Comparison of ENCODE assay signal across 32 mouse cellular contexts in genomic region chr12:90268111-90268510, GRCm38 (mm10).
"Had no signal": no experiment of that assay in that cellular context is flagged by ENCODE, and none has a peak within 500 bp of the region (broad histone marks: within the 10 kb centered on the region; RNA-seq: fewer than 3 reads in every experiment).

No protein-coding gene starts in this region.

- H3K36me3 ChIP-seq: limb, embryonic 10.5 days; limb, embryonic 12.5 days; limb, embryonic 13.5 days; limb, embryonic 15.5 days; liver, embryonic 12.5 days; liver, embryonic 13.5 days; liver, embryonic 15.5 days; lung, embryonic 15.5 days; midbrain, embryonic 10.5 days; midbrain, embryonic 12.5 days; midbrain, embryonic 13.5 days; midbrain, embryonic 15.5 days; neural tube, embryonic 12.5 days had no signal

- H3K9ac ChIP-seq: limb, embryonic 12.5 days; limb, embryonic 13.5 days; limb, embryonic 15.5 days; liver, embryonic 12.5 days; liver, embryonic 13.5 days; liver, embryonic 14.5 days; liver, embryonic 15.5 days; liver, postnatal 0 days; lung, embryonic 14.5 days; lung, embryonic 15.5 days; midbrain, embryonic 12.5 days; midbrain, embryonic 13.5 days; midbrain, embryonic 15.5 days; neural tube, embryonic 12.5 days had no signal

- DNase-seq: left cerebral cortex, postnatal 4 days; liver; liver, embryonic 13.5 days; liver, postnatal 0 days; lung, adult 18-20 months; lung, adult 2 months; lung, embryonic 14.5 days; lung, postnatal 10 days; lung, postnatal 14 days; lung, postnatal 36 days; lung, postnatal 4 days; midbrain, embryonic 14.5 days had no signal

- H3K27ac ChIP-seq: limb, embryonic 10.5 days; limb, embryonic 12.5 days; limb, embryonic 13.5 days; limb, embryonic 15.5 days; liver, embryonic 12.5 days; liver, embryonic 13.5 days; liver, embryonic 14.5 days; liver, embryonic 15.5 days; lung, embryonic 15.5 days; macrophage; midbrain, embryonic 10.5 days; midbrain, embryonic 12.5 days; midbrain, embryonic 13.5 days; midbrain, embryonic 15.5 days; neural tube, embryonic 12.5 days had no signal

- H3K9me3 ChIP-seq: limb, embryonic 10.5 days; limb, embryonic 12.5 days; limb, embryonic 13.5 days; limb, embryonic 15.5 days; liver, embryonic 12.5 days; liver, embryonic 13.5 days; liver, embryonic 15.5 days; lung, embryonic 15.5 days; megakaryocyte, embryonic 14.5 days; midbrain, embryonic 10.5 days; midbrain, embryonic 12.5 days; midbrain, embryonic 13.5 days; midbrain, embryonic 15.5 days; neural tube, embryonic 12.5 days had no signal

- H3K27me3 ChIP-seq: limb, embryonic 12.5 days; limb, embryonic 13.5 days; limb, embryonic 15.5 days; liver, embryonic 12.5 days; liver, embryonic 13.5 days; liver, embryonic 15.5 days; lung, embryonic 15.5 days; megakaryocyte, embryonic 14.5 days; midbrain, embryonic 12.5 days; midbrain, embryonic 13.5 days; midbrain, embryonic 15.5 days; neural tube, embryonic 12.5 days had no signal

- H3K4me2 ChIP-seq: limb, embryonic 12.5 days; limb, embryonic 13.5 days; limb, embryonic 15.5 days; liver, embryonic 11.5 days; liver, embryonic 12.5 days; liver, embryonic 13.5 days; liver, embryonic 15.5 days; lung, embryonic 14.5 days; lung, embryonic 15.5 days; midbrain, embryonic 11.5 days; midbrain, embryonic 12.5 days; midbrain, embryonic 13.5 days; midbrain, embryonic 15.5 days; neural tube, embryonic 12.5 days had no signal

- H3K4me1 ChIP-seq: limb, embryonic 12.5 days; limb, embryonic 13.5 days; limb, embryonic 15.5 days; liver, embryonic 12.5 days; liver, embryonic 13.5 days; liver, embryonic 15.5 days; lung, embryonic 15.5 days; megakaryocyte, embryonic 14.5 days; midbrain, embryonic 10.5 days; midbrain, embryonic 12.5 days; midbrain, embryonic 13.5 days; midbrain, embryonic 15.5 days; neural tube, embryonic 12.5 days had no signal

- H3K4me3 ChIP-seq: limb, embryonic 10.5 days; limb, embryonic 12.5 days; limb, embryonic 13.5 days; limb, embryonic 15.5 days; liver, embryonic 12.5 days; liver, embryonic 13.5 days; liver, embryonic 15.5 days; lung, embryonic 15.5 days; megakaryocyte, embryonic 14.5 days; midbrain, embryonic 10.5 days; midbrain, embryonic 12.5 days; midbrain, embryonic 13.5 days; midbrain, embryonic 15.5 days; myocyte; neural tube, embryonic 12.5 days had no signal

- ATAC-seq: liver, embryonic 12.5 days; liver, postnatal 0 days; lung, postnatal 0 days; midbrain, embryonic 13.5 days; midbrain, embryonic 15.5 days; midbrain, embryonic 16.5 days had no signal
